Mouse (Mus musculus): ENCODE data around the gene Zfp414. TPM values are rescaled to one million over a fixed set of nuclear protein-coding genes. Genes with fewer than 3 reads are reported as not detected.

The Zfp414 gene
- polyA plus RNA-seq, 2 experiments: 22.7 to 24.6 TPM

- H3K4me2 ChIP-seq (ENCODE audit: low read depth): no peak overlapping the region
- no peak overlapping the region for H3K9ac ChIP-seq (replicated peaks)
- no peak for TF ChIP-seq CTCF (IDR thresholded peaks at IDR 0.05; ENCODE audit: low read depth)
- TF ChIP-seq EP300 (IDR thresholded peaks at IDR 0.05; ENCODE audit: low read depth): no peak
- no peak for ATAC-seq (ENCODE audit: insufficient read depth)
- no peaks in the 10 kb centered on the region for H3K9me3 ChIP-seq (ENCODE audit: control insufficient read depth, low read length)
- 89% methylated on average over 2 of the region's 2 CpGs for WGBS (ENCODE audit: insufficient replicate concordance)
- peaks cover 3 to 15% of the 10 kb centered on the region in 2 experiments; a peak in 3 of 4 replicates for H3K4me1 ChIP-seq (replicated peaks; ENCODE audit: control insufficient read depth in 2 of 2, insufficient read depth in 2 of 2, low read length in 1 of 2)
- peaks cover 31% of the 10 kb centered on the region for H3K36me3 ChIP-seq (replicated peaks; ENCODE audit: control insufficient read depth, insufficient read depth, low read depth)
- no peak for DNase-seq (ENCODE audit: low read depth in 3 of 3, low spot score in 3 of 3)
- H3K4me3 ChIP-seq (ENCODE audit: insufficient read depth in 1 of 2, low read depth in 2 of 2, low read length in 2 of 2): no peak overlapping the region
- H3K27ac ChIP-seq: no peak overlapping the region
- no peaks in the 10 kb centered on the region for H3K27me3 ChIP-seq (ENCODE audit: control insufficient read depth, insufficient read depth, low read length)
Observed at GRCm38 (mm10) chr17:33676086-33676485, 47.2 kb downstream of the Zfp414 start.

GRCm38 (mm10) chr17:33678771-33679170 lies 49.9 kb downstream of the Zfp414 start:
- Histone ChIP-seq H3K4me1 (replicated peaks; ENCODE audit: control insufficient read depth in 2 of 2, insufficient read depth in 2 of 2, low read length in 1 of 2) (peaks cover 21 to 31% of the 10 kb centered on the region in 2 experiments), H3K9ac (replicated peaks) (no peak overlapping the region), H3K4me2 (ENCODE audit: low read depth) (no peak overlapping the region), H3K27ac (no peak overlapping the region), H3K9me3 (ENCODE audit: control insufficient read depth, low read length) (no peaks in the 10 kb centered on the region), H3K36me3 (replicated peaks; ENCODE audit: control insufficient read depth, insufficient read depth, low read depth) (peaks cover 41% of the 10 kb centered on the region), H3K4me3 (ENCODE audit: insufficient read depth in 1 of 2, low read depth in 2 of 2, low read length in 2 of 2) (no peak overlapping the region), H3K27me3 (ENCODE audit: control insufficient read depth, insufficient read depth, low read length) (no peaks in the 10 kb centered on the region)
- ATAC-seq (ENCODE audit: insufficient read depth) (no peak), DNase-seq (ENCODE audit: low read depth in 3 of 3, low spot score in 3 of 3) (no peak)
- no peak for TF ChIP-seq EP300 (IDR thresholded peaks at IDR 0.05; ENCODE audit: low read depth)

Other genes with a start within 250 kb of the Zfp414 start
- 5.8 and 9.8 TPM in 2 replicates for gene Zfp101, start 234.4 kb upstream of the Zfp414 start, polyA plus RNA-seq (2012; rRNA removed)
- 6.2 and 6.6 TPM in 2 replicates for gene Zfp101, start 234.4 kb upstream of the Zfp414 start, polyA plus RNA-seq (2014; fragmentation: Nextera tagmentation; extraction: Ambion mirVana)
- gene Actl9, start 196.2 kb upstream of the Zfp414 start, polyA plus RNA-seq (2012; rRNA removed): 0.02 and 0.04 TPM in 2 replicates
- not detected in 2 replicates for gene Actl9, start 196.2 kb upstream of the Zfp414 start, polyA plus RNA-seq (2014; fragmentation: Nextera tagmentation; extraction: Ambion mirVana)
- 7.3 and 8.6 TPM in 2 replicates for gene Adamts10, start 104.9 kb upstream of the Zfp414 start, polyA plus RNA-seq (2012; rRNA removed)
- gene Adamts10, start 104.9 kb upstream of the Zfp414 start, polyA plus RNA-seq (2014; fragmentation: Nextera tagmentation; extraction: Ambion mirVana): 3.6 and 4.3 TPM in 2 replicates
- 3.2 and 4.5 TPM in 2 replicates for gene Myo1f, start 73.4 kb upstream of the Zfp414 start, polyA plus RNA-seq (2012; rRNA removed)
- gene Myo1f, start 73.4 kb upstream of the Zfp414 start, polyA plus RNA-seq (2014; fragmentation: Nextera tagmentation; extraction: Ambion mirVana): 4.7 and 5.9 TPM in 2 replicates
- gene Pram1, start 9.0 kb downstream of the Zfp414 start, polyA plus RNA-seq (2012; rRNA removed): 1.1 and 1.6 TPM in 2 replicates
- 1.6 and 2.8 TPM in 2 replicates for gene Pram1, start 9.0 kb downstream of the Zfp414 start, polyA plus RNA-seq (2014; fragmentation: Nextera tagmentation; extraction: Ambion mirVana)
- gene Hnrnpm, start 57.8 kb downstream of the Zfp414 start, polyA plus RNA-seq (2012; rRNA removed): 101 and 136 TPM in 2 replicates
- gene Hnrnpm, start 57.8 kb downstream of the Zfp414 start, polyA plus RNA-seq (2014; fragmentation: Nextera tagmentation; extraction: Ambion mirVana): 143 and 164 TPM in 2 replicates
- gene March2, start 89.6 kb downstream of the Zfp414 start, polyA plus RNA-seq (2012; rRNA removed): 162 and 167 TPM in 2 replicates
- 235 and 236 TPM in 2 replicates for gene March2, start 89.6 kb downstream of the Zfp414 start, polyA plus RNA-seq (2014; fragmentation: Nextera tagmentation; extraction: Ambion mirVana)
- gene Rab11b, start 131.4 kb downstream of the Zfp414 start, polyA plus RNA-seq (2012; rRNA removed): 91.1 and 101 TPM in 2 replicates
- 62.6 and 74.3 TPM in 2 replicates for gene Rab11b, start 131.4 kb downstream of the Zfp414 start, polyA plus RNA-seq (2014; fragmentation: Nextera tagmentation; extraction: Ambion mirVana)
- 6.1 and 6.3 TPM in 2 replicates for gene Angptl4, start 152.7 kb downstream of the Zfp414 start, polyA plus RNA-seq (2012; rRNA removed)
- gene Angptl4, start 152.7 kb downstream of the Zfp414 start, polyA plus RNA-seq (2014; fragmentation: Nextera tagmentation; extraction: Ambion mirVana): 12.8 and 15.2 TPM in 2 replicates
- gene Kank3, start 181.4 kb downstream of the Zfp414 start, polyA plus RNA-seq (2012; rRNA removed): 7.1 and 7.6 TPM in 2 replicates
- gene Kank3, start 181.4 kb downstream of the Zfp414 start, polyA plus RNA-seq (2014; fragmentation: Nextera tagmentation; extraction: Ambion mirVana): 7.3 and 7.7 TPM in 2 replicates
- 593 and 901 TPM in 2 replicates for gene Rps28, start 195.5 kb downstream of the Zfp414 start, polyA plus RNA-seq (2012; rRNA removed)
- 693 and 702 TPM in 2 replicates for gene Rps28, start 195.5 kb downstream of the Zfp414 start, polyA plus RNA-seq (2014; fragmentation: Nextera tagmentation; extraction: Ambion mirVana)
- gene Ndufa7, start 195.5 kb downstream of the Zfp414 start, polyA plus RNA-seq (2012; rRNA removed): 146 and 149 TPM in 2 replicates
- gene Ndufa7, start 195.5 kb downstream of the Zfp414 start, polyA plus RNA-seq (2014; fragmentation: Nextera tagmentation; extraction: Ambion mirVana): 271 and 282 TPM in 2 replicates
- 5.2 and 6.7 TPM in 2 replicates for gene Cd320, start 214.0 kb downstream of the Zfp414 start, polyA plus RNA-seq (2012; rRNA removed)
- gene Cd320, start 214.0 kb downstream of the Zfp414 start, polyA plus RNA-seq (2014; fragmentation: Nextera tagmentation; extraction: Ambion mirVana): 16.1 and 16.9 TPM in 2 replicates
- not detected in 2 replicates for gene Gm7029, start 244.7 kb downstream of the Zfp414 start, polyA plus RNA-seq (2012; rRNA removed)
- not detected in 2 replicates for gene Gm7029, start 244.7 kb downstream of the Zfp414 start, polyA plus RNA-seq (2014; fragmentation: Nextera tagmentation; extraction: Ambion mirVana)